Mouse (Mus musculus) ES-Bruce4 (cell line): Measurements from ENCODE around the gene Snca.

ENCODE experiments used
- CTCF ChIP-seq: IDR thresholded peaks from one replicate; pipeline ENCODE4 v1.8.1; 2011; ENCODE audit warnings: low read depth, low read length
- POLR2A ChIP-seq: IDR thresholded peaks from one replicate; pipeline ENCODE4 v1.8.1; 2011; ENCODE audit warnings: low read length; ENCODE audit not compliant: insufficient read depth

GRCm38 (mm10) chr6:60828047-60828428 is 1.6 kb downstream of the Snca start:
- TF ChIP-seq CTCF (no peak), POLR2A (no peak)
